Mouse (Mus musculus) liver, adult 2 months (tissue): ENCODE data around the gene Atg4a.

Source experiments
- CTCF ChIP-seq: fragments of 200-500 bp; IDR thresholded peaks from 2 replicates; pipeline ENCODE4 v1.5.1; 2011; ENCODE audit warnings: low read depth, low read length, control low read depth
- POLR2A ChIP-seq: fragments of 200-500 bp; IDR thresholded peaks from 2 replicates; pipeline ENCODE4 v1.6.1; 2011; ENCODE audit warnings: low read length, control low read depth; ENCODE audit not compliant: insufficient read depth; ENCODE audit errors: extremely low read depth

DNA sequence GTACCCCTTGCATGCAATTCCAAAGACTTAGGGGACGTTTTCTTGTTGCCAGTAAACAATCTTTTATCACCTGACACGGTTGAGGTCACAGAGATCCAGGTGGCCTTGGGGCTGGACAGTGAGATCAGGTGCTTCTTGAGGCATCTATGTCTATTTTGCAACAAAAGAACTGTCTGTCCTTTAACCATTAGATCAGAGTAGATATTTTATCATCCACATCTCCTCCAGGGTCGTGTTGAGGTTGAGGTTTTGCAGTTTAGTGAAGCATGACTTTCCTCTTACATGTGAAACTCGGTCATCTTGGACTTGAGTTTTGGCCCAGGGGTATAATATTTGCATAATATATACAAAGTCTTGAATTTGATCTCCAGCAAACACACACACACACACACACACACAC lies 200.9 kb downstream of the Atg4a start:
- no peak for TF ChIP-seq CTCF
- TF ChIP-seq POLR2A: no peak
